Mouse (Mus musculus): ENCODE results near the gene Fam129b.

GRCm38 (mm10) chr2:32914362-32914761 is 38.4 kb downstream of the Fam129b start:
- no peak for TF ChIP-seq CTCF (IDR thresholded peaks at IDR 0.05; ENCODE audit: borderline replicate concordance, extremely low read depth, insufficient read depth, insufficient read length)
- no peak for TF ChIP-seq POLR2A (IDR thresholded peaks at IDR 0.05; ENCODE audit: borderline replicate concordance, extremely low read depth, insufficient read depth, insufficient read length, poor library complexity, severe bottlenecking)
